Mouse (Mus musculus) MEL (cell line): ENCODE measurements at regions not wholly inside any gene's neighbourhood (a gene's known extent, or its start where the extent isn't known, plus 50 kb on each side); places are given as distances from the start of the nearest gene placed in this dataset.

ENCODE experiments used
- CTCF ChIP-seq, 3 experiments: IDR thresholded peaks in 2 of 3; conservative IDR thresholded peaks in 1 of 3; 2 replicates each; pipeline ENCODE4 v1.5.1; 2011 to 2012; ENCODE audit warnings: low read length in 3 of 3, low read depth in 2 of 3, mild to moderate bottlenecking in 2 of 3, improper control_type of control experiment in 1 of 3, inconsistent platforms in 1 of 3, mixed read lengths in 1 of 3, moderate library complexity in 1 of 3; ENCODE audit not compliant: control insufficient read depth in 1 of 3, insufficient read depth in 1 of 3, poor library complexity in 1 of 3, severe bottlenecking in 1 of 3
- ELF1 ChIP-seq: IDR thresholded peaks from 2 replicates; pipeline ENCODE4 v1.6.1; 2014; ENCODE audit warnings: low read depth, mild to moderate bottlenecking, inconsistent platforms, low read length, improper control_type of control experiment, moderate library complexity
- EP300 ChIP-seq, 2 experiments: IDR thresholded peaks; 2 replicates each; pipeline ENCODE4 v1.6.1; 2011; ENCODE audit warnings: improper control_type of control experiment in 2 of 2, low read length in 2 of 2, low read depth in 1 of 2, mild to moderate bottlenecking in 1 of 2
- KAT2A ChIP-seq: conservative IDR thresholded peaks from 2 replicates; pipeline ENCODE4 v1.6.1; 2012; ENCODE audit warnings: low read depth, low read length, improper control_type of control experiment, inconsistent platforms
- ZC3H11A ChIP-seq: IDR thresholded peaks from 2 replicates; pipeline ENCODE4 v1.6.1; 2012; ENCODE audit warnings: low read depth, mild to moderate bottlenecking, inconsistent platforms, low read length, improper control_type of control experiment

DNA sequence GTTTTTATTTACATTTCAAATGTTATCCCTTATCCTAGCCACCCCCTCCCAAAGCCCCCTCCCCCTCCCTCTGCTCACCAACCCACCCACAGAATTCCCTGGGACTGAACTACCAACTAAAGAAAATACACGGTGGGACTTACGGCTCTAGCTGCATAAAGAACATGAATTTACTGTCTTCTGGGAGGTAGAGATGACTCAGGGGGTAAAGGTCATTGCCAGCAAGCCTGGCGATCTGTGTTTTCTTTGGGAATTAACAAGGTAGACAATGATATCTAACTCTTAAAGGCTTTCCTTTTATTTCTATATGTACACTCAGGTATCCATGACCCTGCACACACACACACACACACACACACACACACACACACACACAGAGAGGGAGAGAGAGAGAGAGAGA lies 521.9 kb upstream of the Cntn5 start:
- no peak for TF ChIP-seq ELF1
- no peak for TF ChIP-seq EP300 (IDR thresholded peaks at IDR 0.05; ENCODE audit: low read depth in 1 of 2, low read length in 2 of 2)
- no peak for TF ChIP-seq CTCF (IDR thresholded peaks at IDR 0.05 in 2 of 3, conservative IDR thresholded peaks at IDR 0.05 in 1 of 3; ENCODE audit: control insufficient read depth in 1 of 3, insufficient read depth in 1 of 3, low read depth in 2 of 3, low read length in 3 of 3, poor library complexity in 1 of 3, severe bottlenecking in 1 of 3)
- TF ChIP-seq ZC3H11A = no peak
- no peak for TF ChIP-seq KAT2A
